Mouse (Mus musculus) MEL (cell line): Measurements from ENCODE around the gene Chek1. TPM values are rescaled to one million over a fixed set of nuclear protein-coding genes. Genes with fewer than 3 reads are reported as not detected.

ENCODE experiments used
- DNase-seq: peaks from one replicate; pipeline ENCODE4 v3.0.0; 2011; ENCODE audit warnings: low read depth, low spot score
- H3K27ac ChIP-seq: 2 replicates; pipeline ENCODE4 v1.5.1; 2012; ENCODE audit warnings: low read depth, mild to moderate bottlenecking, control low read depth, low read length, moderate library complexity; ENCODE audit not compliant: control insufficient read depth
- H3K27me3 ChIP-seq, 2 experiments: fragments of 150-350 bp in 1 of 2; sonication (generic) in 1 of 2; 2 replicates each; pipeline ENCODE4 v1.6.1; 2012; ENCODE audit warnings: low read length in 2 of 2, mild to moderate bottlenecking in 2 of 2, improper control_type of control experiment in 1 of 2, moderate library complexity in 1 of 2; ENCODE audit not compliant: insufficient read depth in 2 of 2, control insufficient read depth in 1 of 2
- H3K36me3 ChIP-seq, 2 experiments: 2 replicates each; pipeline ENCODE4 v1.6.1; 2012 to 2014; ENCODE audit warnings: low read length in 2 of 2, improper control_type of control experiment in 1 of 2, inconsistent platforms in 1 of 2, mild to moderate bottlenecking in 1 of 2; ENCODE audit not compliant: insufficient read depth in 2 of 2, control insufficient read depth in 1 of 2
- H3K4me1 ChIP-seq, 2 experiments: fragments of 150-350 bp in 1 of 2; sonication (generic) in 1 of 2; 2 replicates each; pipeline ENCODE4 v1.6.1; 2012; ENCODE audit warnings: low read length in 2 of 2, improper control_type of control experiment in 1 of 2, mild to moderate bottlenecking in 1 of 2; ENCODE audit not compliant: insufficient read depth in 2 of 2, control insufficient read depth in 1 of 2
- H3K4me3 ChIP-seq, 2 experiments: fragments of 150-350 bp in 1 of 2; sonication (generic) in 1 of 2; 2 replicates each; pipeline ENCODE4 v1.5.1; 2012; ENCODE audit warnings: low read depth in 2 of 2, low read length in 2 of 2, mild to moderate bottlenecking in 2 of 2, moderate library complexity in 2 of 2, control low read depth in 1 of 2, improper control_type of control experiment in 1 of 2; ENCODE audit not compliant: control insufficient read depth in 1 of 2, insufficient read depth in 1 of 2
- H3K79me2 ChIP-seq: 2 replicates; pipeline ENCODE4 v1.6.1; 2012; ENCODE audit warnings: mild to moderate bottlenecking, low read length, moderate library complexity; ENCODE audit not compliant: control insufficient read depth, poor library complexity, insufficient read depth
- H3K9ac ChIP-seq: 2 replicates; pipeline ENCODE4 v1.6.1; 2012; ENCODE audit warnings: low read depth, mild to moderate bottlenecking, control low read depth, low read length, moderate library complexity; ENCODE audit not compliant: control insufficient read depth, poor library complexity, severe bottlenecking
- H3K9me3 ChIP-seq: fragments of 150-350 bp; sonication (generic); replicated peaks from 2 replicates; pipeline ENCODE4 v1.6.1; 2012; ENCODE audit warnings: mild to moderate bottlenecking, low read length, improper control_type of control experiment, moderate library complexity; ENCODE audit not compliant: insufficient read depth
- BHLHE40 ChIP-seq: IDR thresholded peaks from 2 replicates; pipeline ENCODE4 v1.6.1; 2012; ENCODE audit warnings: low read depth, mild to moderate bottlenecking, inconsistent platforms, low read length, improper control_type of control experiment, borderline replicate concordance
- CTCF ChIP-seq, 3 experiments: IDR thresholded peaks in 2 of 3; conservative IDR thresholded peaks in 1 of 3; 2 replicates each; pipeline ENCODE4 v1.5.1; 2011 to 2012; ENCODE audit warnings: low read length in 3 of 3, low read depth in 2 of 3, mild to moderate bottlenecking in 2 of 3, improper control_type of control experiment in 1 of 3, inconsistent platforms in 1 of 3, mixed read lengths in 1 of 3, moderate library complexity in 1 of 3; ENCODE audit not compliant: control insufficient read depth in 1 of 3, insufficient read depth in 1 of 3, poor library complexity in 1 of 3, severe bottlenecking in 1 of 3
- E2F4 ChIP-seq: IDR thresholded peaks from 2 replicates; pipeline ENCODE4 v1.6.1; 2011; ENCODE audit warnings: low read depth, low read length, improper control_type of control experiment, borderline replicate concordance
- ELF1 ChIP-seq: IDR thresholded peaks from 2 replicates; pipeline ENCODE4 v1.6.1; 2014; ENCODE audit warnings: low read depth, mild to moderate bottlenecking, inconsistent platforms, low read length, improper control_type of control experiment, moderate library complexity
- EP300 ChIP-seq, 2 experiments: IDR thresholded peaks; 2 replicates each; pipeline ENCODE4 v1.6.1; 2011; ENCODE audit warnings: improper control_type of control experiment in 2 of 2, low read length in 2 of 2, low read depth in 1 of 2, mild to moderate bottlenecking in 1 of 2
- ETS1 ChIP-seq: IDR thresholded peaks from 2 replicates; pipeline ENCODE4 v1.6.1; 2012; ENCODE audit warnings: low read depth, mild to moderate bottlenecking, inconsistent platforms, low read length, improper control_type of control experiment, moderate library complexity
- GATA1 ChIP-seq: IDR thresholded peaks from 2 replicates; pipeline ENCODE4 v1.6.1; 2011; ENCODE audit warnings: low read depth, low read length, improper control_type of control experiment
- JUND ChIP-seq: IDR thresholded peaks from 2 replicates; pipeline ENCODE4 v1.6.1; 2011; ENCODE audit warnings: low read depth, mild to moderate bottlenecking, improper control_type of control experiment, low read length
- KAT2A ChIP-seq: conservative IDR thresholded peaks from 2 replicates; pipeline ENCODE4 v1.6.1; 2012; ENCODE audit warnings: low read depth, low read length, improper control_type of control experiment, inconsistent platforms
- MAZ ChIP-seq: IDR thresholded peaks from 2 replicates; pipeline ENCODE4 v1.6.1; 2012; ENCODE audit warnings: low read depth, mild to moderate bottlenecking, inconsistent platforms, low read length, improper control_type of control experiment
- MEF2A ChIP-seq: IDR thresholded peaks from 2 replicates; pipeline ENCODE4 v1.6.1; 2014; ENCODE audit warnings: low read depth, mild to moderate bottlenecking, inconsistent platforms, low read length, improper control_type of control experiment; ENCODE audit not compliant: poor library complexity, insufficient replicate concordance, severe bottlenecking; ENCODE audit errors: extremely low read depth
- MYB ChIP-seq: IDR thresholded peaks from 2 replicates; pipeline ENCODE4 v1.6.1; 2011; ENCODE audit warnings: mild to moderate bottlenecking, low read depth, low read length, improper control_type of control experiment
- MYC ChIP-seq: IDR thresholded peaks from 2 replicates; pipeline ENCODE4 v1.6.1; 2011; ENCODE audit warnings: low read depth, mild to moderate bottlenecking, low read length, improper control_type of control experiment, moderate library complexity
- POLR2AphosphoS5 ChIP-seq: IDR thresholded peaks from 2 replicates; pipeline ENCODE4 v1.6.1; 2012; ENCODE audit warnings: low read depth, borderline replicate concordance, mild to moderate bottlenecking, inconsistent platforms, low read length, moderate library complexity, mixed read lengths
- RAD21 ChIP-seq: IDR thresholded peaks from 2 replicates; pipeline ENCODE4 v1.6.1; 2011; ENCODE audit warnings: mild to moderate bottlenecking, low read depth, low read length, improper control_type of control experiment
- RCOR1 ChIP-seq: IDR thresholded peaks from 2 replicates; pipeline ENCODE4 v1.6.1; 2012; ENCODE audit warnings: low read depth, mild to moderate bottlenecking, inconsistent platforms, low read length, improper control_type of control experiment
- SMC3 ChIP-seq: IDR thresholded peaks from 2 replicates; pipeline ENCODE4 v1.6.1; 2011; ENCODE audit warnings: low read depth, low read length, improper control_type of control experiment
- TAL1 ChIP-seq: IDR thresholded peaks from 2 replicates; pipeline ENCODE4 v1.6.1; 2012; ENCODE audit warnings: mild to moderate bottlenecking, inconsistent platforms, low read length, moderate library complexity, mixed read lengths
- TBP ChIP-seq: IDR thresholded peaks from 2 replicates; pipeline ENCODE4 v1.8.0; 2011; ENCODE audit warnings: low read depth, low read length, improper control_type of control experiment
- TCF12 ChIP-seq: IDR thresholded peaks from 2 replicates; pipeline ENCODE4 v1.6.1; 2014; ENCODE audit warnings: low read depth, mild to moderate bottlenecking, inconsistent platforms, low read length, improper control_type of control experiment, moderate library complexity
- UBTF ChIP-seq: IDR thresholded peaks from 2 replicates; pipeline ENCODE4 v1.6.1; 2012; ENCODE audit warnings: low read depth, mild to moderate bottlenecking, inconsistent platforms, low read length, improper control_type of control experiment, moderate library complexity, borderline replicate concordance; ENCODE audit not compliant: insufficient read depth
- ZC3H11A ChIP-seq: IDR thresholded peaks from 2 replicates; pipeline ENCODE4 v1.6.1; 2012; ENCODE audit warnings: low read depth, mild to moderate bottlenecking, inconsistent platforms, low read length, improper control_type of control experiment
- ZNF384 ChIP-seq: IDR thresholded peaks from 2 replicates; pipeline ENCODE4 v1.6.1; 2012; ENCODE audit warnings: low read depth, mild to moderate bottlenecking, inconsistent platforms, low read length, improper control_type of control experiment
- polyA plus RNA-seq, 2 experiments: library from polyadenylated mRNA; stranded (reverse) in 1 of 2; unstranded in 1 of 2; fragments of >175 nt in 1 of 2; fragments of >200 nt in 1 of 2; gene quantifications; 2 replicates each; pipeline versions ENCODE4 v1.2.1 to v1.2.4; 2012; ENCODE audit warnings: low replicate concordance in 2 of 2, low read depth in 1 of 2; ENCODE audit not compliant: insufficient read length in 2 of 2, insufficient read depth in 1 of 2, missing spikeins in 1 of 2
- total RNA-seq: library from RNA; depleted of rRNA; stranded (reverse); fragments of 300-350 nt; gene quantifications from 2 replicates; pipeline ENCODE4 v1.2.3, GENCODE M21; 2012

Chek1 gene
- total and polyA plus RNA-seq, 3 experiments, result 31.1 to 33.3 TPM; not detected in 1

DNA sequence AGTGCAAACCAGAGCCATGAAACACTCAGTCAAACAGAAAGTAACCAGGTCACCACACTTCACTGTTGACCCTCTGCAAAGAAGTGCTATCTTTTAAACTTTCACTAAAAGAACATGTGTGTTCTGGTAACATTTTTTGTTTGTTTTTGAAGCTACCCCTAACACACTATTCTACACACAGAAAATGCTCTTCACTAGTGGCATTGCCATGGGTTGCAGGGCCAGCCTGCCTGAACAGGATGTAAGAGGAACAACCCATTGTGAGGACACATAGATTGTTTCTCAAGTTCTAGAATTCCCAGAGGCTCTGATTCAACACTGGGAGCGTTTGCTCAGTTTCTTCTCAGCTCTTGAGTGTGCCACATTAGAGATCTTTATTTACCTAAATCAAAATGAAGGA is 33.9 kb downstream of the Chek1 start, which contains the start of gene Acrv1:
Gene Acrv1, plus strand, starts transcription at position 301 of the 400 bp plus-strand sequence.
- Histone ChIP-seq H3K36me3 (no peaks in the 10 kb centered on the region), H3K27me3 (no peaks in the 10 kb centered on the region), H3K9ac (no peak within 1 kb of the TSS), H3K9me3 (no peaks in the 10 kb centered on the region), H3K4me3 (no peak within 1 kb of the TSS), H3K79me2 (no peaks in the 10 kb centered on the region), H3K27ac (no peak within 1 kb of the TSS), H3K4me1 (no peaks in the 10 kb centered on the region)
- no peak for DNase-seq
- TF ChIP-seq BHLHE40 (no peak), MEF2A (no peak), GATA1 (no peak), TCF12 (no peak), RCOR1 (no peak), MYC (no peak), UBTF (no peak), POLR2AphosphoS5 (no peak), EP300 (IDR thresholded peaks at IDR 0.05; ENCODE audit: low read depth in 1 of 2, low read length in 2 of 2) (no peak), MYB (no peak), CTCF (IDR thresholded peaks at IDR 0.05 in 2 of 3, conservative IDR thresholded peaks at IDR 0.05 in 1 of 3; ENCODE audit: control insufficient read depth in 1 of 3, insufficient read depth in 1 of 3, low read depth in 2 of 3, low read length in 3 of 3, poor library complexity in 1 of 3, severe bottlenecking in 1 of 3) (no peak), JUND (no peak), RAD21 (no peak), E2F4 (no peak)

DNA sequence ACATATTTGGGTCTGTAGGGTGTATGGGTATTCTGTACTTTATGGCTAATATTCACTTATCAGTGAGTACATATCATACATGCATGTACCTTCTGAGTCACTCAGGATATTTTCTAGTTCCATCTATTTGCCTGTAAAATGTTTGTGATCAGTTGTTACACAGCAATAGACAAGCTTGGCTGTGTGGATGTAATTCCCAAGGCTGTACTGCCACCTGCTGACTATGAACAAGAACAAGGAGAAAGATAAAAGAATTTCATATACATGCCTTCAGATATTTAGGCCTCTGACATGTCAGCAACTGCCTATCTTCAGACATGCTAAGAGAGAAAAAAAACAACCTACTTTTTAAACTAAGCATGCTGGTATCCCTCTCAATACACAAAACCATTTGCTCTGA is 39.5 kb downstream of the Chek1 start:
- TF ChIP-seq ZNF384 (no peak), SMC3 (peak; percentile 54), CTCF (IDR thresholded peaks at IDR 0.05 in 2 of 3, conservative IDR thresholded peaks at IDR 0.05 in 1 of 3; ENCODE audit: control insufficient read depth in 1 of 3, insufficient read depth in 1 of 3, low read depth in 2 of 3, low read length in 3 of 3, poor library complexity in 1 of 3, severe bottlenecking in 1 of 3) (peak in 2 of 3 experiments; percentile 28 to 62; a peak in 3 of 6 replicates), RAD21 (peak; percentile 80), TCF12 (no peak), GATA1 (no peak), UBTF (no peak), MYB (no peak), ZC3H11A (peak; percentile 37; the same call in 1 of the 2 replicates), ELF1 (no peak), TBP (no peak), ETS1 (no peak), KAT2A (no peak), TAL1 (no peak), MAZ (no peak)

More for the DNA sequence above, 39.5 kb downstream of the Chek1 start:
- H3K4me3 ChIP-seq, result no peak overlapping the region
- no peak overlapping the region for H3K27ac ChIP-seq
- no peaks in the 10 kb centered on the region for H3K27me3 ChIP-seq
- no peaks in the 10 kb centered on the region for H3K4me1 ChIP-seq
- DNase-seq, result peak; percentile 64
- H3K9ac ChIP-seq, result no peak overlapping the region
- H3K79me2 ChIP-seq, result no peaks in the 10 kb centered on the region
- H3K36me3 ChIP-seq, result no peaks in the 10 kb centered on the region
- no peaks in the 10 kb centered on the region for H3K9me3 ChIP-seq
